Mouse (Mus musculus) erythroblast, embryonic 14.5 days (primary cell): ENCODE results near the gene Spink4. TPM values are rescaled to one million over a fixed set of nuclear protein-coding genes. Genes with fewer than 3 reads are reported as not detected.

Experiments used
- H3K27me3 ChIP-seq: 2 replicates; pipeline ENCODE4 v1.6.1; 2012; ENCODE audit warnings: inconsistent platforms; ENCODE audit not compliant: control insufficient read depth
- H3K36me3 ChIP-seq: 2 replicates; pipeline ENCODE4 v1.6.1; 2012; ENCODE audit warnings: mild to moderate bottlenecking, inconsistent platforms; ENCODE audit not compliant: control insufficient read depth
- H3K4me1 ChIP-seq: 2 replicates; pipeline ENCODE4 v1.6.1; 2012; ENCODE audit warnings: inconsistent platforms; ENCODE audit not compliant: control insufficient read depth
- H3K4me3 ChIP-seq: replicated peaks from 2 replicates; pipeline ENCODE3; 2012; ENCODE audit warnings: moderate library complexity, mild to moderate bottlenecking, inconsistent platforms
- H3K9me3 ChIP-seq: 2 replicates; pipeline ENCODE4 v1.6.1; 2012; ENCODE audit warnings: low read length, inconsistent platforms, mixed read lengths; ENCODE audit not compliant: control insufficient read depth
- GATA1 ChIP-seq: IDR thresholded peaks from 2 replicates; pipeline ENCODE4 v1.6.1; 2012; ENCODE audit warnings: low read length, inconsistent platforms, mixed read lengths
- TAL1 ChIP-seq: IDR thresholded peaks from 3 replicates; pipeline ENCODE4 v1.6.1; 2012; ENCODE audit warnings: low read length, inconsistent platforms, mixed read lengths
- polyA plus RNA-seq: library from polyadenylated mRNA; stranded (reverse); fragments of >175 nt; gene quantifications from 2 replicates; pipeline ENCODE4 v1.2.3, GENCODE M21; 2012

Spink4 gene
- polyA plus RNA-seq, 1 experiment: not detected

DNA sequence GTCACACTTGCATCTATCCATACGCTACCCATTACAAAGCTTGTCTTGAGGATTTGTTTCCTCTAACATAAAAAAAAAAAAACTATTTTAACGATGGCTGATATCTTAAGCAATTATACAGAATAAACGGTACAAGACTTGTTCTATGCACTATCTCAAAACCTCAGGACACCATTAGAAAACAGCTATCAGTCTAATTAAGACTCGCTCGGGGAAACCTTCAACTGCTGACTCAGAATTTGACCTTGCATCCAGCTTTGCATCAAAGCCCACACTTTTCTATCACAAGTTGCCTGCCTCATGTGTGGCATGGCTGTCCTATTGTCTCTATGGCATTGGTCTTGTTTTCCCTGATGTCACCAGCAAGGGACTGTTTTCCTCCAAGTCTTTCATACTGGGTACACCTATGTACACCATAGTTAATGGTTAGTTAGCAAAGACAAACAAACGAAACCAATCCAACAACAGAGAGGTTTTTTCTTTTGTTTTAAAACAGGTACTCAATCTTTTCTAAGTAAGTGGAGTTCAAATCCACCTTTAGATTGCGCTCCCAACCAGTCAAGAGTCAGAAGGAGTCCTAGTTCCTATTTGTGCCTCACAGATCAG is 26.8 kb downstream of the Spink4 start:
- TF ChIP-seq TAL1 (no peak), GATA1 (no peak)
- Histone ChIP-seq H3K9me3 (no peaks in the 10 kb centered on the region), H3K27me3 (no peaks in the 10 kb centered on the region), H3K36me3 (peaks cover 68% of the 10 kb centered on the region), H3K4me3 (peak overlapping the region; percentile 74), H3K4me1 (peaks cover 65% of the 10 kb centered on the region)

DNA sequence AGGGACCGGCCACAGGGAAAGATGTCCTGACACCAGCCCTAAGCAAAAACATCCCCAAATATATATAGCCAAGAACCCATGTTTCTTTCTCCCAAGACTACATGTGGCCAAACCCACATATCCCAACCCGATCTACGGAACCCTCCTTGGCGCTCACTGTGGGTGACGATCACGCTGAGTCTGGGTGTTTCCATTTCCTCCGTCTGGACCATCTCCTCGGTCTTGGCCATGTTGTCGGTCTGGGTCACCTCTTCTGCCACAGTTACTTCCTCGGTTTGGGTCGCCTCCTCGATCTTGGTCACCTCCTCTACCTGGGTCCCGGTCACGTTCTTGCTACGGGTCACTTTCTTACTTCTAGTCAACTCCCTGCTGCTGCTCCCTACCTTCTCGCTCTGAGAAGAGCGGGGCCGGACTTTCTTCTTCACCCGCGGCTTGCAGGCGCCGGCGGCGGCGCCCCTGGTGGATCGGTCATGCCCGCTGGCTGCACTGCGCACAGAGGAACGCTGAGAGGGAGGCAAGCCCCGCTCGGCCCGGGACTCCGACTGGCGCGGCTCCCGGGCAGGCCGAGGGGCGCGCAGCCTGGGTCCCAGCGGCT is 27.8 kb downstream of the Spink4 start:
- Histone ChIP-seq H3K36me3 (peaks cover 66% of the 10 kb centered on the region), H3K4me3 (peak overlapping the region; percentile 74), H3K4me1 (peaks cover 55% of the 10 kb centered on the region), H3K9me3 (no peaks in the 10 kb centered on the region), H3K27me3 (no peaks in the 10 kb centered on the region)
- no peak for TF ChIP-seq GATA1
- TF ChIP-seq TAL1: no peak

DNA sequence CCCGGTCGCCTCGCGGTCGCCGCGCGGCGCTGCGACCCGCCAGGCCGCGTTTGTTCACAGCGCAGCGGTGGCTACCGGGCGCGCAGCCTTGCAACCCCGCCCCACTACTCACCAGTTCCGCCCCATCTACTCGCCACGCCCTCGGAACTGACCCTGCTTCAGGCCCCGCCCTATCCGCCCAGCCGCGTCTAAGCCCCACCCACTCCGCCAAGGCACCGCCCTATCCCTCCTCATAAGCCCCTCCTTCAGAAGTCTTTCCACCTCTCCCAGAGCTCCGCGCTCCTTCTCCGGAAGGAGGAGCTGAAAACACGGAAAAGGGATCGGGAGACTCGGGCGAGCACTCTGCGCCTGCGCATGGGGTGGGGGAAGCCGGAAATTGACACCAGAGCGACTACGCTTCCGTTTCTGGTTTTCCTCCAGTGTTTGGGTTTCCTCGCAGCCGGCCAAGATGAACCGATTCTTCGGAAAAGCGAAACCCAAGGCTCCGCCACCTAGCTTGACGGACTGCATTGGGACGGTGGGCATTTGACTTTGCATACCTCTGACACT is 28.4 kb downstream of the Spink4 start, which contains the start of the genes Bag1 and Chmp5:
Gene Bag1, minus strand, starts transcription at position 135 of the 549 bp plus-strand sequence.
Gene Chmp5, plus strand, starts transcription at position 248 of the 549 bp plus-strand sequence.
- TF ChIP-seq GATA1 (no peak), TAL1 (no peak)
- Histone ChIP-seq H3K36me3 (peaks cover 66% of the 10 kb centered on the region), H3K9me3 (no peaks in the 10 kb centered on the region), H3K4me1 (peaks cover 49% of the 10 kb centered on the region), H3K4me3 (peak within 1 kb of the TSS; percentile 74), H3K27me3 (no peaks in the 10 kb centered on the region)

DNA sequence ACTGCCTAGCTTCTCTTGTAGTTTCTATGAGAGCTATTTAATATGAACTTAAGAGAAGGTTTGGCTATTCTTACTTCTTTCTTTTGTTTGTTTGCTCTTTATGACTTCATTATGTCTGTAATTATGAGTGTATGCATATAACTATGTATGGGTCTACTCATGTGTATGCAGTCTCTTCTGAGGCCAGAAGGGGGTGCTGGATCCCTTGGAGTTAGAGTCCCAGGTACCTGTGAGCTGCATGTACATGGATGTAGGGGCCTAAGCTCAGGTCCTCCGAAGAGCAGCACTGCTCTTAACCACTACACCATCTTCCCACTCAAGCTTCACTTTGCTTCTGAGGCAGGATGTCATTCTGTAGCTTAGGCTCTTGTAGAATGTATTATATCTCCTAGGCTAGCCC is 33.7 kb downstream of the Spink4 start:
- peaks cover 22% of the 10 kb centered on the region for H3K4me1 ChIP-seq
- TF ChIP-seq TAL1: no peak
- TF ChIP-seq GATA1: no peak
- H3K36me3 ChIP-seq: peaks cover 80% of the 10 kb centered on the region

DNA sequence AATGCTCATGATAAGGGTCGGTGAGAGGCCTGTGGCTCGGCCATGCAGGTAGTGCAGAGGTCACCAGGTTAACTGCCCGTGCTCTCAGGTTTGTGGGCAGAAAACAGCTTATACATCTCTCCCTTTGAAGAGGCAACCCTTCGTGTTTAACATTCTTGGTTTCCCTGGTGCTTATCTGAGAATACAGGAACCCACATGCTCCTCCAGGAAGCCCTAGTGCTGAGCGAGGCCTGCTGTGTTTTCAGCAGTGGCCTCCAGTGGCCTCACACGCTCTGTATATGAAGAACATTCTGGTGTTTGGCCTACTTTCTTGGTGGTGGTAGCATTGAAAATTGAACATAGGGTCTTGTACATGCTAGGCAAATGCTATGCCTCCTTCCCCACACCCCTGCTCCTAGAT is 36.1 kb downstream of the Spink4 start:
- Histone ChIP-seq H3K27me3 (no peaks in the 10 kb centered on the region), H3K4me1 (peaks cover 7% of the 10 kb centered on the region), H3K4me3 (no peak overlapping the region), H3K9me3 (no peaks in the 10 kb centered on the region), H3K36me3 (peaks cover 90% of the 10 kb centered on the region)
- no peak for TF ChIP-seq GATA1
- no peak for TF ChIP-seq TAL1

More for the DNA sequence above, 33.7 kb downstream of the Spink4 start:
- Histone ChIP-seq H3K27me3 (no peaks in the 10 kb centered on the region), H3K9me3 (no peaks in the 10 kb centered on the region), H3K4me3 (no peak overlapping the region)

DNA sequence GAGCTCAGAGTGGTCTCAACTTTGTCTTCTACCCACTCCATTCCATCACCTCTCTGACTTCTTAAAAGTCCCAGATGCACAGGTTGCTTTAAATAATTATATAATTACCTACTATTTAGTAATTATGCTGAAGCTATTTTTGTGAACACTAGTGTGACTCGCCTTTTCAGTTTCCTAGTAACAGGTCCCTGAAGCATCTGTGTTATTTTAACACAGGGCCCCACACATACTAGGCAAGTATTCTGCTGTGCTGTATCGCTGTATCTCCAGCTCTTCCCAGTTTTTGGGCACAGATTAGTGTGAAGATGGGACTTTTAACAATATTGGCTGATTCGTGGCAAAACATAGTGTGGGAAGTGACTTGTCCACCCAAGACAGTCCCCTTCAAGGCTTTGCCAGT is 43.7 kb downstream of the Spink4 start:
- Histone ChIP-seq H3K4me3 (no peak overlapping the region), H3K27me3 (no peaks in the 10 kb centered on the region), H3K36me3 (peaks cover 90% of the 10 kb centered on the region), H3K4me1 (no peaks in the 10 kb centered on the region), H3K9me3 (no peaks in the 10 kb centered on the region)
- TF ChIP-seq GATA1 (no peak), TAL1 (no peak)

DNA sequence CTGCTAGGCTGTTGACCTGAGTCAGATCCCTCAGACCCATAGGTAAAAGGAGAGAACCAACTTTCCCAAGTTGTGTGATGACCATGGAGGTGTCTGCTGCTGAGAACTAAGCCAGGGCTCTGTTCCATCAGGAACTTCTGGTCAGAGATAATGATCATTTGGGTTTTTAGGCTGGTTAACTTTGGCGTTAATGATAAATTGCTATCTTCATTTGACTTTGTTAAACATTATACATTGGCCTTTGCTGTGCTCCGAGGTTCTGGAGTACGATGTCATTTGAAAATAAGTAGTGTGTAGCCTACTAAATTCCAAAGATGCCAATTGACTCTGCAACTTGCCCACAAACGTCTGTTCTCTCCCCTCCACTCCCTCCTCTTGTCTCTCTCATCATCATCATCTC is 49.3 kb downstream of the Spink4 start:
- TF ChIP-seq TAL1: no peak
- no peak for TF ChIP-seq GATA1
- no peak overlapping the region for H3K4me3 ChIP-seq
- peaks cover 56% of the 10 kb centered on the region for H3K36me3 ChIP-seq
- H3K27me3 ChIP-seq: no peaks in the 10 kb centered on the region
- H3K9me3 ChIP-seq: no peaks in the 10 kb centered on the region
- H3K4me1 ChIP-seq: peaks cover 38% of the 10 kb centered on the region

DNA sequence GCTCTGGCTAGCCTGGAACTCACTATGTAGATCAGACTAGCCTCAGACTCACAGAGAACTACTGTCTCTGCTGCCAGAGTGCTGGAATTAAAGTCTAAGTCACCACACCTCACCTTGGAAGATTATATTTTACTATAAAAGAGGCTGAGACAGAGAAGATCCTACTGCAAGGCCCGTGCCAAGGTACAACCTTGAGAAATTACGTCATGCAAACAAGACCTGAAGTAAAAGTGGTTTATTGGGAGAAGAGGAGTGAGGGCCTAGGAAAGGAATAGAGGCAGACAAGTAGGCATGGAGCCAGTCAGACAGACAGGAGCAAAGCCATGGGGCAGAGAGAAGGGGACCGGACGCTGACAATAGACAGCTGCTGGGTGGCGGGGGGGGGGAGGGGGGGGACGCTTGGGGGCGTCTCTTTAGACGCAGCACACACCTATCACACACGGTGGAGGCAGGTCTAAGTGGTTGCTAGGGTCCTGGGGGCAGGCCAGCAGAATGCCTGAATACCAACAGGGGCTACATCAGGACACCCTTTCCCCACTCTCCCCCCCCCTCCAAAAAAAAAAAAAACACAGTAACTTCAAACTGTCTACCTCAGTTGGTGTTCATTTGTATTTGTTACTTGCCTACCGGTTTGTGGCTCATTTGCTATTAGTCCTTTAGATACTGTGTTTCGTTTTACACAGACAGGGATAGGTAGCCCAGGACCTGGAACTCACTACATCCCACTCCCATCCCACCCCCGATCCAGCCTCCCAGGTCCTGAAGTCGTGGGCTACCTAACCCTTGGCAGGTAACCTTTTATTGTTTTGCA is 50.1 kb downstream of the Spink4 start:
- peak overlapping the region; percentile 89 for H3K4me3 ChIP-seq
- no peaks in the 10 kb centered on the region for H3K9me3 ChIP-seq
- H3K4me1 ChIP-seq: peaks cover 39% of the 10 kb centered on the region
- TF ChIP-seq GATA1: no peak
- H3K36me3 ChIP-seq: peaks cover 52% of the 10 kb centered on the region
- no peaks in the 10 kb centered on the region for H3K27me3 ChIP-seq

DNA sequence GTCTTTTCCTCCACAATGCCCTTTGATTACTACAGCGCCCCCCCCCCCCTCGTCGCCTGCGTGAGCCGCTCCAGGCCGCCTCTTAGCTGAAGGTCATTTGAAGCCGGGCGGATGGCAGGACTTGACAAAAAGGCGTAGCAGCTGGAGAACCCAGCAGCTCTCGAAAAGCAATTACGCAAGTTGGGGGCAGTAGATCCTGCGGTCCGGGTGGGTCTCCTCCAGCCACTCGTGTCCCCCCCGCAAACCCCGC is 50.7 kb downstream of the Spink4 start:
- H3K27me3 ChIP-seq: no peaks in the 10 kb centered on the region
- H3K4me1 ChIP-seq: peaks cover 41% of the 10 kb centered on the region
- TF ChIP-seq TAL1 (no peak), GATA1 (no peak)
- peak overlapping the region; percentile 89 for H3K4me3 ChIP-seq
- peaks cover 55% of the 10 kb centered on the region for H3K36me3 ChIP-seq
- no peaks in the 10 kb centered on the region for H3K9me3 ChIP-seq
